Mouse (Mus musculus): ENCODE data around the gene Npas4.

DNA sequence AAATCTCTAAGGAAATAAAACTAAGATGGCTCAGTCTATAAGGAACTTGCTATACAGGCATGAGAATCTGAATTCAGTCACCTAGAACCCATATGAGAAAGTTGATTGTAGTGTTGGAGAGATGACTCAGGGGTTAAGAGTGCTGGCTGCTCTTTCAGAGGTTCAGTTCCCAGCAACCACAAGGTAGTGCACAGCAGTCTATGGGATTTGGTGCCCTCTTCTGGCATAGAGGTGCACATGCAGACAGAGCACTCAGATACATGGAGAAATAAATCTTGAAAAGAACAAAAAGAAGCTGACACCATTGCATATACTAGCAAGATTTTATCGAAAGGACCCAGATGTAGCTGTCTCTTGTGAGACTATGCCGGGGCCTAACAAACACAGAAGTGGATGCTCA is 21.9 kb downstream of the Npas4 start:
- TF ChIP-seq CTCF (IDR thresholded peaks at IDR 0.05; ENCODE audit: low read depth, low read length) (peak; percentile 39; the same call in 1 of the 2 replicates), GATA1 (IDR thresholded peaks at IDR 0.05; ENCODE audit: borderline replicate concordance, low read length) (no peak), POLR2AphosphoS5 (IDR thresholded peaks at IDR 0.05; ENCODE audit: insufficient replicate concordance, low read depth, low read length) (no peak), TAL1 (conservative IDR thresholded peaks at IDR 0.05; ENCODE audit: low read depth, low read length) (no peak), GATA2 (IDR thresholded peaks at IDR 0.05; ENCODE audit: borderline replicate concordance, low read depth, low read length) (no peak)
